Mouse (Mus musculus) sigmoid colon, adult 10 weeks (tissue): ENCODE results near the gene Lrrc18. TPM values are rescaled to one million over a fixed set of nuclear protein-coding genes. Genes with fewer than 3 reads are reported as not detected.

Source experiments
- polyA plus RNA-seq: library from polyadenylated mRNA; stranded (reverse); fragments of 350-450 nt; fragmentation: Illumina TruSeq; extraction: RNeasy Lipid Tissue Mini Kit (QIAGEN cat#74804); gene quantifications from one replicate; pipeline ENCODE4 v1.2.3, GENCODE M21; 2014; ENCODE audit warnings: low read depth, low replicate concordance

Gene Lrrc18
- polyA plus RNA-seq, result 0.79 TPM

DNA sequence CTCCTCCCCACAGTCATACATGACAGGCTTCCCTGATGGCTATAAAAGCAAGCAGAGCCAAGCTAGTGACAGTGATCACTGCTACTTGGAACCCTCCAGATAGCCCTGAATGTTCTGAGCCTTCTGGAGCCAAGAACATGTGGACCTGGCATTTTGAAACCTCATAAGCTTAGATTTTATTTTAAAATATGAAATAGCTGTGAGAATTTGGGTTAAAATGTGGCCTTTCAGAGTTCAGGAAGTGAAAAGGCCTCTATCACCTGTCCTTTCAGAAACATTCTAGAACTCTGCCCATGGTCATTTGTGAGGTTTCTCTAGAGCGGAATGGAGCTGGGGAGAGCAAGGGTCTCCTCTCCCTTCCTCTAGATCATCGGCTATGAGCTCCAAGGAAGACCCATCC lies at the start of gene Lrrc18:
Gene Lrrc18 (plus strand): TSS at position 301 of the 400 bp plus-strand sequence.

Other genes starting within 250 kb of the Lrrc18 start
- gene Tmem273, start 205.4 kb upstream of the Lrrc18 start, polyA plus RNA-seq, result 0.63 TPM
- gene Fam170b, start 157.4 kb upstream of the Lrrc18 start, polyA plus RNA-seq, result not detected
- gene Vstm4, start 134.6 kb upstream of the Lrrc18 start, polyA plus RNA-seq, result 4.5 TPM
- 0.47 TPM for gene Wdfy4, start 194.1 kb downstream of the Lrrc18 start, polyA plus RNA-seq
- gene Arhgap22, start 222.6 kb downstream of the Lrrc18 start, polyA plus RNA-seq, result 0.79 TPM